Mouse (Mus musculus) spleen, adult 2 months (tissue): ENCODE measurements around the gene Pisd.
"Not testable (repeated sequence)": the region's sequence is repeated elsewhere in the genome, so short reads cannot be mapped to it uniquely, and the experiment has no call there.

Source experiments
- CTCF ChIP-seq: fragments of 200-500 bp; IDR thresholded peaks from 2 replicates; pipeline ENCODE4 v1.5.1; 2011; ENCODE audit warnings: mild to moderate bottlenecking, inconsistent platforms; ENCODE audit not compliant: insufficient read depth, insufficient read length, insufficient replicate concordance; ENCODE audit errors: extremely low read depth
- POLR2A ChIP-seq: fragments of 200-500 bp; IDR thresholded peaks from 2 replicates; pipeline ENCODE4 v1.6.1; 2011; ENCODE audit warnings: low read depth, low read length, inconsistent platforms

DNA sequence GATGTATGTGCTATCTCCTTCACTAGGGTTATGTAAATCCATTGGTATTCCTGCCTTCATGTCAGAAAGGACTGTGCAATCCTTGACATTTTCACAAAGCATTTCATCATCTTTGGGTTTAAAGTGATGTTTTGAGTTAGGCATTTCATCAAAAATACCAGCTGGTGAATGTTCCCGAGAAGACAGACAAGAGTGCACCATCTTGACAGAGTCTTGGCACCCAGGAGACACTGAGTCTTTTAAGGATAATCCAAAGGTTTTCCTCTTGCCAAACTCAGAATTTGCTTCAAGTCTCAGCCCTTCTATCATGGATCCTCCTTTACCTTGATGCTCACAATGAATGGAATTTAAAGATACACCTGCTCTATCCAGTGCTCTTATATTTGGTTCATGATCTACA is 43.3 kb upstream of the Pisd start:
- not testable (repeated sequence) for TF ChIP-seq CTCF, POLR2A
